Mouse (Mus musculus) E14TG2a.4 (cell line): ENCODE results near the gene Tle4.

ENCODE experiments used
- H3K27me3 ChIP-seq: 2 replicates; pipeline ENCODE4 v1.6.1; 2014; ENCODE audit warnings: low read length, control low read depth; ENCODE audit not compliant: insufficient read depth
- H3K36me3 ChIP-seq: 2 replicates; pipeline ENCODE4 v1.6.1; 2014; ENCODE audit warnings: low read length, control low read depth; ENCODE audit not compliant: insufficient read depth
- H3K4me1 ChIP-seq: replicated peaks from 2 replicates; pipeline ENCODE4 v1.6.1; 2014; ENCODE audit warnings: low read depth, low read length, control low read depth
- H3K4me3 ChIP-seq: replicated peaks from 2 replicates; pipeline ENCODE4 v1.5.1; 2014; ENCODE audit warnings: mild to moderate bottlenecking, low read length
- H3K9me3 ChIP-seq: 2 replicates; pipeline ENCODE4 v1.6.1; 2014; ENCODE audit warnings: low read length, control low read depth
- CTCF ChIP-seq: conservative IDR thresholded peaks from 2 replicates; pipeline ENCODE4 v1.5.1; 2014; ENCODE audit warnings: low read length
- NANOG ChIP-seq: IDR thresholded peaks from 2 replicates; pipeline ENCODE4 v1.6.1; 2014; ENCODE audit warnings: borderline replicate concordance, low read length, mixed read lengths
- POU5F1 ChIP-seq: IDR thresholded peaks from 2 replicates; pipeline ENCODE4 v1.6.1; 2014; ENCODE audit warnings: low read length, borderline replicate concordance

Tle4 gene

DNA sequence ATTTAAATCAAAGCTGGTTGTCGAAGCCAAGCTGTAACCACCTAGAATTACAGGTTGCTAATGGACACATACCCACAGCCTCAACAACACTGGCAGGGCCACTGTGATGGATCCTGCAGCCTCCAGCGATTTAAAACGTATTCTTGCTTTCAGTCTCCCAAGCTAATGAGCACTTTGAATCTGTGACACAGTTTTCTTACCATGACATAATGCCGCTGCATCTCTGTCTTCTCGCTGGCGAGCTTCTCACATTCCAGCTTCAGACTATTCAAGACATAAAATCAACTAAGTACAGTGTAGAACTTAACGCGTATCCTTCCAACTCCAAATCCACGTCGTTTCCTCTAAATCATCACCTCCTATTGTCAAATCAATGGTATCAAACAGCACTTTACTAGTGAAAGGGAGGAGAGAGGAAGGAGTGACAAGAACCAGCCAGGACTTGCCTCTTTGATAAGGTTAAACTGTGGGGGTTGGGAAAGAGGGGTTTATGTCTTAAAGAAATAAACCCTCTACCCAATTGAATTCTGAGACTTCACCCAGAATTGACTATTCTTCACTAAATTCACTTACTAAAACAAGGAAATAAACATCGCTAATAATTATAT, 2.4 kb downstream of the Tle4 start:
- H3K9me3 ChIP-seq = no peaks in the 10 kb centered on the region
- no peak for TF ChIP-seq POU5F1
- TF ChIP-seq CTCF = no peak
- no peak for TF ChIP-seq NANOG
- H3K4me1 ChIP-seq = peaks cover 67% of the 10 kb centered on the region
- H3K27me3 ChIP-seq = no peaks in the 10 kb centered on the region
- peaks cover 51% of the 10 kb centered on the region for H3K36me3 ChIP-seq
- peak overlapping the region; percentile 91 for H3K4me3 ChIP-seq

DNA sequence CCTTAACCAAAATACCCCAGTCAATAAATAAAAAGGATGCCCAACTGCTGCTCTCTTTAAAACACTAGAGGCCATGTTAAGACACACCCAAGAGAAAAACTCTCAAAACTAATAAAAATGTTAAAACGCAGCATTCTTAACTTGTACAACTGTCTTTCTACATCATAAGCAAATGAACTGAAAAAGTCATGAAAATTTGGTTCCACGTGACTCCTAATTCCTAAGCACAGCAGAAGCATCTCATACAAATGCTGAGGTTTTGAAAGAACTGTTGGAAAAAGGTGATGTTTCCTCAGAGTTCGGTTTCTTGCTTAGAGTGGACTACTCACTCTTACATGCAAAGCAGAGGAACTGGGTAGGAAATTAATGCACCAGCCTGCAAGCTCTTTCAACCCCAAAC, 3.3 kb downstream of the Tle4 start:
- no peaks in the 10 kb centered on the region for H3K9me3 ChIP-seq
- peaks cover 61% of the 10 kb centered on the region for H3K36me3 ChIP-seq
- H3K4me1 ChIP-seq = peaks cover 67% of the 10 kb centered on the region
- H3K4me3 ChIP-seq = peak overlapping the region; percentile 91
- H3K27me3 ChIP-seq = no peaks in the 10 kb centered on the region
- TF ChIP-seq POU5F1 = no peak
- TF ChIP-seq CTCF = no peak
- TF ChIP-seq NANOG = no peak

- Histone ChIP-seq H3K4me1 (peaks cover 87% of the 10 kb centered on the region), H3K9me3 (no peaks in the 10 kb centered on the region), H3K27me3 (no peaks in the 10 kb centered on the region), H3K36me3 (peaks cover 86% of the 10 kb centered on the region), H3K4me3 (no peak overlapping the region)
- TF ChIP-seq CTCF (no peak), POU5F1 (no peak), NANOG (no peak)
Observed at GRCm38 (mm10) chr19:14591809-14592535, 5.9 kb downstream of the Tle4 start.

- H3K4me3 ChIP-seq = no peak overlapping the region
Observed at GRCm38 (mm10) chr19:14590154-14590553, 7.7 kb downstream of the Tle4 start.

DNA sequence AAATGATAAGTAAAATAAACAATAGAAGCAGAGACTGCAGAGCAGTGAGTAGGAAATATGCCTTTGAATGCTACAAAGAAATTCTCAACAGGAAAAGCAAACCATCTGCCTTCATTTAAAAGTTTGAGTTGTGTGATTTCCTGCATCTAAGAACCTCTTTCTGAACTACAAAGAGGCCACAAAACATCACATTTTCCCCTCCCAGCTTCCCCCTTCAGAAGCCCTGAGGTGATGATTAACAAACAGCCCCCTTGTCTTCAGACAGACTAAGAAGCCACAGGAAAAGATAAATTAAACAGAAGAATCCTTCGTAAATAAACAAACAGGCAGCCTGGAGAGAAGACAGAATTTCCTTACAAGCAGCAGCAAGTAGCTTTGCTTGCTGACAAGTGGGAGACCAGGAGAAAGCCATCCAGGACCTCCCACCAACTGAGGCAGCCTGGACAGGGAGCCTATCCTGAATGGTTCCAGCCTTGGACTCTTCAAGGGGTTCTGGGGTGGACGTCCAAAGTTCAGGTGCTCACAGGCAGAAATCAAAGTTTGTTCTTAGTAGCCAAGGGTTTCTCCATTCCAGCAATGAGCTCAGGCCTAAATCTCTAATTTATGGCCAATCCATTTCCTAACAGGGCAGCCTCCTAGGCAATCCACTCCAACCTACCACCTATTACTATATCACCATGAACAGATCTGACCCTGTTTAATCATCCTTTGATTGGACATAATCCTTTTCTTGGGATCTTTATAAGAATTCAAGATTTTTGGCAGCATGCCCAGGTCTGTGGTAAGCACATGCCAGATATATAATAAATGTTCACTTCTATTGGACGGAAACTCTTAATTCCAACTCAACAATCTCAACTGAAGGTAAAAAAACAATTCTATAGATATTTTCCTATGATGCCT, 9.4 kb downstream of the Tle4 start:
- Histone ChIP-seq H3K4me3 (no peak overlapping the region), H3K27me3 (no peaks in the 10 kb centered on the region), H3K9me3 (no peaks in the 10 kb centered on the region), H3K36me3 (peaks cover 88% of the 10 kb centered on the region), H3K4me1 (peaks cover 98% of the 10 kb centered on the region)
- TF ChIP-seq CTCF = 0 out of 2 replicates have a peak, but pooled peaks have one; percentile 1
- TF ChIP-seq NANOG = no peak
- TF ChIP-seq POU5F1 = no peak

More at GRCm38 (mm10) chr19:14590154-14590553, 7.7 kb downstream of the Tle4 start:
- TF ChIP-seq POU5F1 = no peak
- TF ChIP-seq NANOG = no peak
- no peak for TF ChIP-seq CTCF
- Histone ChIP-seq H3K27me3 (no peaks in the 10 kb centered on the region), H3K36me3 (peaks cover 95% of the 10 kb centered on the region), H3K4me1 (peaks cover 98% of the 10 kb centered on the region), H3K9me3 (no peaks in the 10 kb centered on the region)

GRCm38 (mm10) chr19:14586171-14586570, 11.7 kb downstream of the Tle4 start:
- H3K4me3 ChIP-seq = no peak overlapping the region
- H3K4me1 ChIP-seq = peaks cover 97% of the 10 kb centered on the region
- H3K36me3 ChIP-seq = peaks cover 88% of the 10 kb centered on the region
- no peaks in the 10 kb centered on the region for H3K9me3 ChIP-seq
- no peaks in the 10 kb centered on the region for H3K27me3 ChIP-seq
- TF ChIP-seq CTCF = no peak
- TF ChIP-seq NANOG = no peak
- TF ChIP-seq POU5F1 = no peak

DNA sequence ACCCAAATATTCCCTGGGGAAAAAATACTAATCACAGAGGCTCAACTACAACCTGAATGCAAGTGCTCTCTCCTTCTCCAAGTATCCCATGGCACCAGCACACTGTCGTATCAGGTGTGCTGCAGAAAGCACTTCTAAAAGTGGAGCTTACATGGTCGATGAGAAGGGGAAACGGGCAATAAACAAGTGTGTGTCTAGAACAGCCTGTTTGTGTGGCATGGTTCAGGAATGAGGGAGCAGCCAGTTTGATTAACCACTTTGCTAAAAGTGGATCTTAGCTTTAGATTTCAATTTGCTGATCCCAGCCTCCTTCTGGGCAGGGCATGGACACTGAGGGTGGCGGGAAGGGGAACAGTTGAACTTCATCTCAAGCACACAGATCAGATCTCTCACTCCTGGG, 12.1 kb downstream of the Tle4 start:
- no peaks in the 10 kb centered on the region for H3K9me3 ChIP-seq
- H3K4me1 ChIP-seq = peaks cover 97% of the 10 kb centered on the region
- H3K27me3 ChIP-seq = no peaks in the 10 kb centered on the region
- H3K4me3 ChIP-seq = no peak overlapping the region
- H3K36me3 ChIP-seq = peaks cover 88% of the 10 kb centered on the region
- TF ChIP-seq POU5F1 = no peak
- no peak for TF ChIP-seq CTCF
- no peak for TF ChIP-seq NANOG

GRCm38 (mm10) chr19:14585235-14585634, 12.6 kb downstream of the Tle4 start:
- Histone ChIP-seq H3K36me3 (peaks cover 87% of the 10 kb centered on the region), H3K9me3 (no peaks in the 10 kb centered on the region), H3K4me3 (no peak overlapping the region), H3K27me3 (no peaks in the 10 kb centered on the region), H3K4me1 (peaks cover 95% of the 10 kb centered on the region)
- TF ChIP-seq CTCF = no peak
- no peak for TF ChIP-seq POU5F1
- TF ChIP-seq NANOG = no peak
